Mouse (Mus musculus) kidney, embryonic 14.5 days (tissue): ENCODE results near the gene Rabl6. TPM values are rescaled to one million over a fixed set of nuclear protein-coding genes. Genes with fewer than 3 reads are reported as not detected.
A peak's percentile ranks its signal among the peaks of the same experiment; 100 is the strongest.

Experiments
- ATAC-seq: fragments of 200-750 bp; cut with Nextera tagmentation; 2 replicates; pipeline ENCODE4 v1.8.0; 2017; ENCODE audit warnings: moderate number of reproducible peaks, mild to moderate bottlenecking, moderate TSS enrichment, moderate library complexity; ENCODE audit not compliant: low FRiP score, low TSS enrichment
- H3K27ac ChIP-seq: fragments of 300-500 bp; sonication (generic); 2 replicates; pipeline ENCODE4 v1.5.1; 2014; ENCODE audit warnings: low read depth, mild to moderate bottlenecking, low read length, moderate library complexity, mixed read lengths
- H3K27me3 ChIP-seq: fragments of 300-500 bp; sonication (generic); 2 replicates; pipeline ENCODE4 v1.6.1; 2014; ENCODE audit warnings: mild to moderate bottlenecking, low read length; ENCODE audit not compliant: control insufficient read depth, insufficient read depth
- H3K36me3 ChIP-seq: fragments of 300-500 bp; sonication (generic); 2 replicates; pipeline ENCODE4 v1.6.1; 2014; ENCODE audit warnings: low read length, mixed read lengths; ENCODE audit not compliant: control insufficient read depth, insufficient read depth
- H3K4me1 ChIP-seq: fragments of 300-500 bp; sonication (generic); 2 replicates; pipeline ENCODE4 v1.6.1; 2014; ENCODE audit warnings: low read length, mixed read lengths; ENCODE audit not compliant: control insufficient read depth, insufficient read depth
- H3K4me2 ChIP-seq: fragments of 300-500 bp; sonication (generic); replicated peaks from 2 replicates; pipeline ENCODE4 v1.6.1; 2014; ENCODE audit warnings: low read depth, mild to moderate bottlenecking, low read length
- H3K4me3 ChIP-seq: fragments of 300-500 bp; sonication (generic); 2 replicates; pipeline ENCODE4 v1.5.1; 2014; ENCODE audit warnings: mild to moderate bottlenecking, low read length
- H3K9ac ChIP-seq: fragments of 300-500 bp; sonication (generic); 2 replicates; pipeline ENCODE4 v1.6.1; 2014; ENCODE audit warnings: low read depth, mild to moderate bottlenecking, low read length, moderate library complexity
- H3K9me3 ChIP-seq: fragments of 300-500 bp; sonication (generic); 2 replicates; pipeline ENCODE4 v1.6.1; 2016; ENCODE audit warnings: low read length; ENCODE audit not compliant: control insufficient read depth
- WGBS: fragments of 180-500 bp; shearing (Covaris S2); extraction: QIAGEN DNeasy Blood & Tissue Kit; methylation state at CpG from one replicate; pipeline ENCODE4 v1.1.7; 2014; 5-methylcytosine and 5-hydroxymethylcytosine counted together
- polyA plus RNA-seq: library from polyadenylated mRNA; unstranded; fragments of >200 nt; fragmentation: Nextera tagmentation; extraction: Ambion mirVana; gene quantifications from 2 replicates; pipeline ENCODE4 v1.2.1, GENCODE M21; 2014

Gene Rabl6
- polyA plus RNA-seq, 1 experiment from 2014 or later, result 81.1 TPM

GRCm38 (mm10) chr2:25546811-25547491 is 61.4 kb downstream of the Rabl6 start, which contains the start of gene Traf2:
TSS of gene Traf2 (minus strand) at chr2:25546940.
- WGBS, result 4% methylated on average over 47 of the region's 48 CpGs
- peak within 1 kb of the TSS; percentile 65 for H3K4me2 ChIP-seq
- peak; percentile 99 for ATAC-seq

GRCm38 (mm10) chr2:25545996-25546810 is 62.1 kb downstream of the Rabl6 start:
- 9% methylated on average over 31 of the region's 43 CpGs for WGBS

More at GRCm38 (mm10) chr2:25546811-25547491, 61.4 kb downstream of the Rabl6 start, which contains the start of gene Traf2:
- H3K27me3 ChIP-seq, result no peaks in the 10 kb centered on the region
- peaks cover 10% of the 10 kb centered on the region for H3K4me1 ChIP-seq
- no peaks in the 10 kb centered on the region for H3K36me3 ChIP-seq
- peak within 1 kb of the TSS; percentile 80 for H3K9ac ChIP-seq
- no peaks in the 10 kb centered on the region for H3K9me3 ChIP-seq
- H3K4me3 ChIP-seq, result peak within 1 kb of the TSS; percentile 73
- peak within 1 kb of the TSS; percentile 64 for H3K27ac ChIP-seq

GRCm38 (mm10) chr2:25541644-25542367 is 66.5 kb downstream of the Rabl6 start:
- no peaks in the 10 kb centered on the region for H3K27me3 ChIP-seq
- ATAC-seq, result no peak

More at GRCm38 (mm10) chr2:25545996-25546810, 62.1 kb downstream of the Rabl6 start:
- Histone ChIP-seq H3K27ac (peak overlapping the region; percentile 64), H3K27me3 (no peaks in the 10 kb centered on the region), H3K4me3 (peak overlapping the region; percentile 73), H3K4me2 (peak overlapping the region; percentile 65), H3K4me1 (peaks cover 14% of the 10 kb centered on the region), H3K9ac (peak overlapping the region; percentile 80), H3K36me3 (no peaks in the 10 kb centered on the region), H3K9me3 (no peaks in the 10 kb centered on the region)
- ATAC-seq, result peak; percentile 76

GRCm38 (mm10) chr2:25540541-25540948 is 67.8 kb downstream of the Rabl6 start:
- 80% methylated on average over 4 of the region's 4 CpGs for WGBS
- peaks cover 25% of the 10 kb centered on the region for H3K36me3 ChIP-seq
- H3K4me1 ChIP-seq, result peaks cover 11% of the 10 kb centered on the region
- no peak overlapping the region for H3K9ac ChIP-seq
- no peak for ATAC-seq
- no peak overlapping the region for H3K4me2 ChIP-seq
- H3K9me3 ChIP-seq, result no peaks in the 10 kb centered on the region
- no peak overlapping the region for H3K4me3 ChIP-seq
- no peaks in the 10 kb centered on the region for H3K27me3 ChIP-seq
- no peak overlapping the region; the same call in 1 of the 2 replicates for H3K27ac ChIP-seq

More at GRCm38 (mm10) chr2:25541644-25542367, 66.5 kb downstream of the Rabl6 start:
- peaks cover 13% of the 10 kb centered on the region; the same call in 1 of the 2 replicates for H3K36me3 ChIP-seq
- H3K4me1 ChIP-seq, result peaks cover 17% of the 10 kb centered on the region
- no peaks in the 10 kb centered on the region for H3K9me3 ChIP-seq
- WGBS, result 46% methylated on average over 10 of the region's 10 CpGs
- H3K27ac ChIP-seq, result no peak overlapping the region
- no peak overlapping the region for H3K4me2 ChIP-seq
- no peak overlapping the region for H3K4me3 ChIP-seq
- no peak overlapping the region for H3K9ac ChIP-seq

GRCm38 (mm10) chr2:25536531-25536930 is 71.8 kb downstream of the Rabl6 start:
- Histone ChIP-seq H3K4me1 (0 out of 2 replicates have a peak, but pooled peaks cover 3% of the 10 kb centered on the region), H3K4me3 (no peak overlapping the region), H3K27ac (no peak overlapping the region), H3K4me2 (no peak overlapping the region), H3K9ac (no peak overlapping the region), H3K9me3 (no peaks in the 10 kb centered on the region), H3K27me3 (no peaks in the 10 kb centered on the region), H3K36me3 (peaks cover 42% of the 10 kb centered on the region)
- WGBS, result 88% methylated on average over 8 of the region's 8 CpGs
- ATAC-seq, result no peak

GRCm38 (mm10) chr2:25534866-25535182 is 73.5 kb downstream of the Rabl6 start:
- Histone ChIP-seq H3K4me3 (no peak overlapping the region), H3K9ac (no peak overlapping the region), H3K9me3 (no peaks in the 10 kb centered on the region), H3K4me1 (no peaks in the 10 kb centered on the region), H3K4me2 (no peak overlapping the region), H3K27me3 (no peaks in the 10 kb centered on the region), H3K36me3 (peaks cover 53% of the 10 kb centered on the region), H3K27ac (no peak overlapping the region)
- no peak for ATAC-seq
- 98% methylated on average over 2 of the region's 2 CpGs for WGBS

GRCm38 (mm10) chr2:25534178-25534865 is 74.0 kb downstream of the Rabl6 start:
- ATAC-seq, result no peak
- Histone ChIP-seq H3K4me1 (no peaks in the 10 kb centered on the region), H3K4me3 (no peak overlapping the region), H3K36me3 (peaks cover 58% of the 10 kb centered on the region), H3K9me3 (no peaks in the 10 kb centered on the region), H3K27me3 (no peaks in the 10 kb centered on the region), H3K9ac (no peak overlapping the region), H3K27ac (no peak overlapping the region), H3K4me2 (no peak overlapping the region)
- 87% methylated on average over 3 of the region's 3 CpGs for WGBS

GRCm38 (mm10) chr2:25533707-25534106 is 74.6 kb downstream of the Rabl6 start:
- no peaks in the 10 kb centered on the region for H3K27me3 ChIP-seq
- H3K9ac ChIP-seq, result no peak overlapping the region
- H3K4me1 ChIP-seq, result no peaks in the 10 kb centered on the region
- no peaks in the 10 kb centered on the region for H3K9me3 ChIP-seq
- 100% methylated on average over 2 of the region's 2 CpGs for WGBS
- H3K36me3 ChIP-seq, result peaks cover 64% of the 10 kb centered on the region
- no peak for ATAC-seq
- H3K4me2 ChIP-seq, result no peak overlapping the region
- no peak overlapping the region for H3K4me3 ChIP-seq
- no peak overlapping the region for H3K27ac ChIP-seq
